Mouse (Mus musculus): ENCODE measurements at regions not wholly inside any gene's neighbourhood (a gene's known extent, or its start where the extent isn't known, plus 50 kb on each side); places are given as distances from the start of the nearest gene placed in this dataset.
A peak's percentile ranks its signal among the peaks of the same experiment; 100 is the strongest.

- Histone ChIP-seq H3K27ac (peak overlapping the region; percentile 92; the same call in 1 of the 2 replicates), H3K4me3 (no peak overlapping the region)
- DNase-seq = no peak
- intact Hi-C loops (cut with DNase I) = loop anchor here (5.0 kb wide), 3 partner anchors 56 to 259 kb away; no protein-coding TSS in a partner anchor
- TF ChIP-seq CTCF (IDR thresholded peaks at IDR 0.05) = no peak
These were observed 205.0 kb upstream of the Serp2 start for GRCm38 (mm10) chr14:76761691-76762090.

GRCm38 (mm10) chr14:76761274-76761673 lies 204.6 kb upstream of the Serp2 start:
- Histone ChIP-seq H3K4me3 (peak overlapping the region; percentile 70; the same call in 1 of the 2 replicates), H3K27ac (peak overlapping the region; percentile 92)
- intact Hi-C loops (cut with DNase I) = loop anchor here (5.0 kb wide), 3 partner anchors 56 to 259 kb away; no protein-coding TSS in a partner anchor
- TF ChIP-seq CTCF (IDR thresholded peaks at IDR 0.05) = no peak
- no peak for DNase-seq

- peak overlapping the region; percentile 70 for H3K4me3 ChIP-seq
These were observed 203.9 kb upstream of the Serp2 start for GRCm38 (mm10) chr14:76760509-76761023.

GRCm38 (mm10) chr14:76759377-76759776 lies 202.7 kb upstream of the Serp2 start:
- Histone ChIP-seq H3K27ac (no peak overlapping the region; the same call in 1 of the 2 replicates), H3K4me3 (no peak overlapping the region)
- DNase-seq = no peak
- intact Hi-C loops (cut with DNase I) = no loop called here
- TF ChIP-seq CTCF (IDR thresholded peaks at IDR 0.05) = no peak

More at GRCm38 (mm10) chr14:76760509-76761023, 203.9 kb upstream of the Serp2 start:
- no peak for TF ChIP-seq CTCF (IDR thresholded peaks at IDR 0.05)
- peak; percentile 91 for DNase-seq
- peak overlapping the region; percentile 92 for H3K27ac ChIP-seq
- intact Hi-C loops (cut with DNase I) = loop anchor here (5.0 kb wide), 3 partner anchors 57 to 258 kb away; no protein-coding TSS in a partner anchor

- intact Hi-C loops (cut with DNase I) = no loop called here
- Histone ChIP-seq H3K27ac (no peak overlapping the region), H3K4me3 (no peak overlapping the region)
- TF ChIP-seq CTCF (IDR thresholded peaks at IDR 0.05) = no peak
- DNase-seq = no peak
These were observed 201.9 kb upstream of the Serp2 start for GRCm38 (mm10) chr14:76758589-76758988.

- intact Hi-C loops (cut with DNase I) = no loop called here
- H3K27ac ChIP-seq = no peak overlapping the region
- H3K4me3 ChIP-seq = no peak overlapping the region
- DNase-seq = no peak
- TF ChIP-seq CTCF (IDR thresholded peaks at IDR 0.05) = no peak
These were observed 199.1 kb upstream of the Serp2 start for GRCm38 (mm10) chr14:76755591-76756376.

DNA sequence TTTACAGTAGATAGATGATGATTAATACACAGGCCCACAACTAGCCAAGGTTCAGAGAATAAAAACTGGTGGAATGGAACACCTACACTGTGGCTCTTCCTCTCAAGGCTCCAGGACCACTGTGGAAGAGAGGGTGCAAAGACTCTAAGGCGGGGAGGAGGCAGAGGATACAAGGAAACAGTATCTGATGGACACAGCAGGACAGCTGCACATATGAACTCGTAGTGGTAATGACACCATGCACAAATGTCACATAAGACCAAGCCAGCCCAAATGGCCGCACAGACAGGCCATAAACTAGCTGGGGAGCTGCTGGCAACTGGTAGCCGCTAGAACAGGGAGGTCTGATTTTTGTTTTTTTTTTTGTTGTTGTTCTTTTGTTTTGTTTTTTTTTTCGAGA lies 197.0 kb upstream of the Serp2 start:
- intact Hi-C loops (cut with DNase I) = no loop called here
- DNase-seq = no peak
- no peak overlapping the region for H3K27ac ChIP-seq
- no peak for TF ChIP-seq CTCF (IDR thresholded peaks at IDR 0.05)
- H3K4me3 ChIP-seq = no peak overlapping the region

DNA sequence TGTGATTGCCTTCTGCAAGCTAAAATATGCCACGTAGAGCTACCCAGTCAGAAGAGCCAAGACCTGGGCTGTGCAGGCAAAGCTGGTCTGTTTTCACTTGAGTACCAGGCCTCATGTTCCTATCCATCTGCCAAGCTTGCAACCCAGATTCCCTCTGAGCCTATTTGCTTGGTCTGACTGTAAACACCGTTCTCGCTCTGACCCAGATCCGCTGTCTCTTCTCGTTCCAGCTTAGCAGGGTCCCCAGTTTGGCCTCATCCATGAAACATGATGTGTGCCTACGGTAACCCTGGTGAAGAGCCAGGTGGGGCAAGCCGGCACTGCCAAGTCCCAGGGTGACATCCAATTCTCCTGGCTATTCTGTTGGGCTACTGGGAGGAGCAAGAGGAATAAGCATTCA lies 192.5 kb upstream of the Serp2 start:
- H3K4me3 ChIP-seq = no peak overlapping the region
- no peak for TF ChIP-seq CTCF (IDR thresholded peaks at IDR 0.05)
- peak overlapping the region; percentile 70 for H3K27ac ChIP-seq
- DNase-seq = peak; percentile 87
- intact Hi-C loops (cut with DNase I) = loop anchor here (1.0 to 5.0 kb wide), 2 partner anchors 117 to 242 kb away; no protein-coding TSS in a partner anchor

- peak overlapping the region; percentile 70 for H3K27ac ChIP-seq
- H3K4me3 ChIP-seq = no peak overlapping the region
- intact Hi-C loops (cut with DNase I) = loop anchor here (1.0 to 5.0 kb wide), 2 partner anchors 116 to 241 kb away; no protein-coding TSS in a partner anchor
- TF ChIP-seq CTCF (IDR thresholded peaks at IDR 0.05) = no peak
- no peak for DNase-seq
These were observed 192.0 kb upstream of the Serp2 start for GRCm38 (mm10) chr14:76748711-76749110.

- no peak for TF ChIP-seq CTCF (IDR thresholded peaks at IDR 0.05)
- intact Hi-C loops (cut with DNase I) = loop anchor here (5.0 kb wide), 1 partner anchor 241 kb away; no protein-coding TSS in a partner anchor
- no peak overlapping the region for H3K27ac ChIP-seq
- no peak for DNase-seq
- no peak overlapping the region for H3K4me3 ChIP-seq
These were observed 191.1 kb upstream of the Serp2 start for GRCm38 (mm10) chr14:76747814-76748213.

- Histone ChIP-seq H3K4me3 (no peak overlapping the region), H3K27ac (no peak overlapping the region)
- no peak for TF ChIP-seq CTCF (IDR thresholded peaks at IDR 0.05)
- DNase-seq = no peak
- intact Hi-C loops (cut with DNase I) = loop anchor here (5.0 kb wide), 1 partner anchor 239 kb away; no protein-coding TSS in a partner anchor
These were observed 189.6 kb upstream of the Serp2 start for GRCm38 (mm10) chr14:76746282-76746681.

GRCm38 (mm10) chr14:76744674-76745433 lies 188.2 kb upstream of the Serp2 start:
- intact Hi-C loops (cut with DNase I) = loop anchor here (5.0 kb wide), 2 partner anchors 73 to 238 kb away; no protein-coding TSS in a partner anchor
- no peak for TF ChIP-seq CTCF (IDR thresholded peaks at IDR 0.05)
- no peak overlapping the region for H3K4me3 ChIP-seq
- no peak for DNase-seq
- no peak overlapping the region for H3K27ac ChIP-seq
